Mouse (Mus musculus) T-helper 1 cell (primary cell): ENCODE data around the gene Spata18.

Source experiments
- in situ Hi-C: fragments of 300-600 bp; cut with MboI, MseI; formaldehyde crosslinking; loops from one replicate; pipeline ENCODE4 v1.15.1; 2025; ENCODE audit warnings: high pct_unique_total_duplicates

The Spata18 gene

DNA sequence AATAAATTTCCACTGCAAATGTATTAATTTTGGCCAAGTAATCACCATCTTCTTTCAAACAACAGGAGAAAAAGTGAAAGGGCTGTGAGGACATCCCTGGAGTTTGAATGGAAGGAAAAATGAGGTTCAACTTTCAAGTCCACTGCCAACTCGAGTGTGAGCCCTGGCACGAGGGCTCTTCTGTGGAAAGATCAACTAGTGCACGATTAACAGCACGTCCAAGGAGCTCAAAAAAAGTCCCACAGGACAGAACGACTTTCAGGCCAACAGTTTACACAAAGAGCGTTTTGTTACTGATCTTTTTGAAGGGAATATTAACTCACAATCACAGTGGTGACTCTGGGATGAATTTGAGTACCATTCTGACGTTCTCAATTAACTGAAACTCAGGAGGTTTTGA lies 61.7 kb downstream of the Spata18 start:
- in situ Hi-C loops: no loop called here

- in situ Hi-C loops: no loop called here
These were observed 65.8 kb downstream of the Spata18 start for GRCm38 (mm10) chr5:73716941-73717340.

- in situ Hi-C loops: no loop called here
These were observed 70.6 kb downstream of the Spata18 start for GRCm38 (mm10) chr5:73721682-73722282.

- in situ Hi-C loops: no loop called here
These were observed 74.8 kb downstream of the Spata18 start for GRCm38 (mm10) chr5:73725981-73726380.

- in situ Hi-C loops: no loop called here
These were observed 77.5 kb downstream of the Spata18 start for GRCm38 (mm10) chr5:73728651-73729050.
